Mouse (Mus musculus) midbrain, embryonic 15.5 days (tissue): ENCODE measurements around the gene 4930550L24Rik. TPM values are rescaled to one million over a fixed set of nuclear protein-coding genes. Genes with fewer than 3 reads are reported as not detected.

Experiments
- ATAC-seq: fragments of 200-750 bp; cut with Nextera tagmentation; replicated peaks from 2 replicates; pipeline ENCODE4 v1.8.0; 2017; ENCODE audit warnings: moderate TSS enrichment
- H3K27ac ChIP-seq: fragments of 300-500 bp; sonication (generic); 2 replicates; pipeline ENCODE4 v1.5.1; 2015; ENCODE audit warnings: mild to moderate bottlenecking, inconsistent platforms
- H3K27me3 ChIP-seq: fragments of 300-500 bp; sonication (generic); replicated peaks from 2 replicates; pipeline ENCODE4 v1.6.1; 2015; ENCODE audit warnings: inconsistent platforms
- H3K36me3 ChIP-seq: fragments of 300-500 bp; sonication (generic); replicated peaks from 2 replicates; pipeline ENCODE4 v1.6.1; 2015; ENCODE audit warnings: inconsistent platforms
- H3K4me1 ChIP-seq: fragments of 300-500 bp; sonication (generic); 2 replicates; pipeline ENCODE4 v1.6.1; 2015; ENCODE audit warnings: inconsistent platforms
- H3K4me2 ChIP-seq: fragments of 300-500 bp; sonication (generic); 2 replicates; pipeline ENCODE4 v1.6.1; 2015; ENCODE audit warnings: inconsistent platforms, mild to moderate bottlenecking, moderate library complexity
- H3K4me3 ChIP-seq: fragments of 300-500 bp; sonication (generic); 2 replicates; pipeline ENCODE4 v1.5.1; 2015; ENCODE audit warnings: mild to moderate bottlenecking, inconsistent platforms
- H3K9ac ChIP-seq: fragments of 300-500 bp; sonication (generic); 2 replicates; pipeline ENCODE4 v1.6.1; 2015; ENCODE audit warnings: mild to moderate bottlenecking, inconsistent platforms
- H3K9me3 ChIP-seq: fragments of 300-500 bp; sonication (generic); 2 replicates; pipeline ENCODE4 v1.6.1; 2016; ENCODE audit warnings: inconsistent platforms
- WGBS: fragments of 180-500 bp; shearing (Covaris S2); methylation state at CpG from one replicate; pipeline ENCODE4 v1.1.7; 2015; ENCODE audit warnings: mixed read lengths; 5-methylcytosine and 5-hydroxymethylcytosine counted together
- polyA plus RNA-seq: library from polyadenylated mRNA; unstranded; fragments of >200 nt; fragmentation: Nextera tagmentation; extraction: Ambion mirVana; gene quantifications from 2 replicates; pipeline ENCODE4 v1.2.1, GENCODE M21; 2015

4930550L24Rik gene
- polyA plus RNA-seq = 0.28 and 0.31 TPM in 2 replicates

GRCm38 (mm10) chrX:58909060-58909459 lies at the start of gene 4930550L24Rik:
Gene 4930550L24Rik, plus strand, starts transcription at chrX:58909360.
- 72% methylated on average over 2 of the region's 2 CpGs for WGBS

DNA sequence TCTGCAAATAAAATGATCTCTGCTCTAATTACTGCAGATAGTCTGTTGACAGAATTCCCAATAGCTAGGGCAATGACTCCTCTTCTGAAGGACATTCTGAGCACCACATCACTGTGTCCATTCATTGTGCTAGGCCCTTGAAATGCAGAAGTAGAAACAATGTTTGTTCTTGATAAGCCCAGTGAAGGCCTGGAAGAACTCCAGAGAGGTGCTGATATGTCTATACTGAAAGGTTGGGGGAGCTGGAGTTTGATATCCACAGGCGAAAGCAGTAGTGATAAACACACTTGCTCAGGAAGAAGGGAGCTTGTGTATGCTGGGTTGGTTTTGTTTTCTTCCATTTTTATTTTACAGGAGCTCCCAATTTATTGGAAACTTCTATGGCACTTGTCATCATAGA lies 8.4 kb upstream of the 4930550L24Rik start:
- no peaks in the 10 kb centered on the region for H3K9me3 ChIP-seq
- no peaks in the 10 kb centered on the region for H3K27me3 ChIP-seq
- H3K9ac ChIP-seq = no peak overlapping the region
- 70% methylated on average over 1 of the region's 1 CpGs for WGBS
- H3K4me1 ChIP-seq = no peaks in the 10 kb centered on the region
- no peak overlapping the region for H3K27ac ChIP-seq
- no peak for ATAC-seq
- H3K4me3 ChIP-seq = no peak overlapping the region
- no peak overlapping the region for H3K4me2 ChIP-seq
- H3K36me3 ChIP-seq = no peaks in the 10 kb centered on the region

More at GRCm38 (mm10) chrX:58909060-58909459, at the start of gene 4930550L24Rik:
- H3K4me3 ChIP-seq = no peak within 1 kb of the TSS
- H3K27me3 ChIP-seq = no peaks in the 10 kb centered on the region
- no peaks in the 10 kb centered on the region for H3K36me3 ChIP-seq
- no peaks in the 10 kb centered on the region for H3K4me1 ChIP-seq
- no peaks in the 10 kb centered on the region for H3K9me3 ChIP-seq
- no peak within 1 kb of the TSS for H3K27ac ChIP-seq
- no peak within 1 kb of the TSS for H3K9ac ChIP-seq
- no peak within 1 kb of the TSS for H3K4me2 ChIP-seq
- ATAC-seq = no peak

DNA sequence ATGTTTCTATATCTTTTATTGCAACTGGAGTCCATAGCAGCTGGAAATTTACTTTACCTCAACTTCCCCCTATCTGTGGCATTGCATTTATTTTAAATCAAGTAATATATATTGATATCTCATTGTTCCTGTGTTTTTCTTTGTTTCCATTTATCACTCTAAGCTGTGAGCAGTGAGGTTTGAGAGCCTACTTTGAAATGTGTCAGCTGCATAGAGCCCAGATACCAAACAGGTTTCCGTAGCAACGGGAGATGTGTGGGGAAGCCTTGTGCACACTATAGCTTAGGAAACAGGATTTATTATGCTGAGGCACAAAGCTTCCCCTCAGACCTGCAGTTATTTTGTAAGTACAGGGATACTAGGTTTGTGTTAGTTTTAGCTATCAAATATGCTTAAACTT lies 58.8 kb downstream of the 4930550L24Rik start:
- Histone ChIP-seq H3K9ac (no peak overlapping the region), H3K27ac (0 out of 2 replicates have a peak overlapping the region, but pooled peaks have one; percentile 11), H3K27me3 (no peaks in the 10 kb centered on the region), H3K9me3 (no peaks in the 10 kb centered on the region), H3K4me2 (no peak overlapping the region), H3K36me3 (no peaks in the 10 kb centered on the region), H3K4me1 (no peaks in the 10 kb centered on the region), H3K4me3 (no peak overlapping the region)
- ATAC-seq = peak; percentile 96
- WGBS = 22% methylated on average over 2 of the region's 2 CpGs
